Comparison of ENCODE assay signal across 8 mouse cellular contexts in the genomic region with DNA sequence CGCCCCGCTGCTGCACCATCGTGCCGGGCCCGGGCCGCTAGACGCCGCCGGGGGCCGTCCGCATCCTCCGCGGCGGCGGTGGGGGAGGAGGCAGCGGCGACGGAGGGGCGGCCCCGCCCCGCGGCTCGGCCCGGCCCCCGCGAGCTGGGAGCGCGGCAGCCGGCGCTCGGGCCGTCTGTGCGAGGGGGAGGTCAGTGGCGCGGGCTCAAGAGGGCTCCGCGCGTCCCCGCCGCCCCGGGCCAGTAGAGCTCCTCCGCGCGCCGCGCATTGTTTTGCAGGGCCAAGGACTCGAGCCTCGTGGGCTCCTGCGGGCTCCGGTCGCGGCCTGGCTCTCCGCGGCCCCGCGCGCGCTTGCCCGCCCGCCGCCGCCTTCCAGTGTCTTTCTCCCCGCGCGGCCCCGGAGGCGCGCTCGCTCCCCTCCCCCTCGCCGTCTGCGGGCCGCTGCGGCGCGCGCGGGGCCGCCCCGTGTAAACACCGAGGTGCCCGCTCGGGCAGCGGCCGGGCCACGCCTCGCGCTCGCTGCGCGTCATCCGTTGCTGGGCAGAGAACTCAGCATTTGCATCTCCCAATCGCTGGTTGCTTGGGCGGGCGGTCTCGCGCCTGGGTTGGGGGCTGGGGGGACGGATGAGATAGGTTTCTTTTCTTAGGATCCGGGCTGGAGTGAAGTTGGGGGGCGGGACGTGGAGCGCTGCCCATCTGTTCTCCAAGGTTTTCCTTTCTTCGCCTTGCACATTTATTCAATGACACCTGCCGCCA. TPM values are rescaled to one million over a fixed set of nuclear protein-coding genes. Genes with fewer than 3 reads are reported as not detected.
DNase-seq lines count a peak whose midpoint lies in the region; ATAC-seq and TF ChIP-seq lines count a peak whose summit lies in the region.

Gene Sox12, minus strand, starts transcription at position 384 of the 756 bp plus-strand sequence.

- no peaks in the 10 kb centered on the region for H3K9me3 ChIP-seq in heart, embryonic 13.5 days
- no peaks in the 10 kb centered on the region for H3K9me3 ChIP-seq in kidney, postnatal 0 days (replicated peaks; ENCODE audit: low read length)
- H3K9me3 ChIP-seq in liver, embryonic 11.5 days (ENCODE audit: control insufficient read depth, low read length) = no peaks in the 10 kb centered on the region

- peak; percentile 96 for DNase-seq in CD4-positive, CD25-positive, alpha-beta regulatory T cell, adult 2 months (ENCODE audit: low read depth, low spot score)
- DNase-seq in kidney, postnatal 0 days (ENCODE audit: low spot score) = peak; percentile 94
- peak; percentile 95 for DNase-seq in liver, embryonic 11.5 days (ENCODE audit: low spot score)
- peak; percentile 95 to 99 for DNase-seq in spleen, postnatal 4 days (ENCODE audit: low spot score in 2 of 2)

- H3K27me3 ChIP-seq in heart, embryonic 13.5 days (replicated peaks) = no peaks in the 10 kb centered on the region
- no peaks in the 10 kb centered on the region for H3K27me3 ChIP-seq in kidney, postnatal 0 days (ENCODE audit: insufficient read depth, low read length)
- H3K27me3 ChIP-seq in liver, embryonic 11.5 days (replicated peaks; ENCODE audit: control insufficient read depth, insufficient read depth, low read length) = no peaks in the 10 kb centered on the region
- no peaks in the 10 kb centered on the region for H3K27me3 ChIP-seq in myocyte (ENCODE audit: control insufficient read depth, insufficient read depth, insufficient read length)

- no peaks in the 10 kb centered on the region for H3K4me1 ChIP-seq in brown adipose tissue, adult 24 weeks (ENCODE audit: control insufficient read depth, insufficient read depth, insufficient read length, low read length)
- peaks cover 45% of the 10 kb centered on the region for H3K4me1 ChIP-seq in heart, embryonic 13.5 days
- peaks cover 15% of the 10 kb centered on the region; the same call in 1 of the 2 replicates for H3K4me1 ChIP-seq in kidney, postnatal 0 days (replicated peaks; ENCODE audit: insufficient read depth, low read length)
- H3K4me1 ChIP-seq in liver, embryonic 11.5 days (replicated peaks; ENCODE audit: control insufficient read depth, insufficient read depth, low read length) = peaks cover 40% of the 10 kb centered on the region

- H3K79me2 ChIP-seq in myocyte (ENCODE audit: control insufficient read depth, insufficient read depth) = no peaks in the 10 kb centered on the region

- peaks cover 19% of the 10 kb centered on the region for H3K36me3 ChIP-seq in heart, embryonic 13.5 days
- no peaks in the 10 kb centered on the region for H3K36me3 ChIP-seq in kidney, postnatal 0 days (ENCODE audit: insufficient read depth, low read length)
- H3K36me3 ChIP-seq in liver, embryonic 11.5 days (ENCODE audit: control insufficient read depth, insufficient read depth, low read length) = no peaks in the 10 kb centered on the region
- H3K36me3 ChIP-seq in myocyte (ENCODE audit: control insufficient read depth, insufficient read depth) = no peaks in the 10 kb centered on the region

- peak within 1 kb of the TSS; percentile 52 for H3ac ChIP-seq in myocyte (ENCODE audit: control insufficient read depth, insufficient read length)

- H3K9ac ChIP-seq in heart, embryonic 13.5 days = peak within 1 kb of the TSS; percentile 97
- H3K9ac ChIP-seq in kidney, postnatal 0 days (ENCODE audit: low read depth, low read length) = peak within 1 kb of the TSS; percentile 96
- peak within 1 kb of the TSS; percentile 76 for H3K9ac ChIP-seq in liver, embryonic 11.5 days (ENCODE audit: low read depth, low read length)

- peak within 1 kb of the TSS; percentile 90 for H3K4me2 ChIP-seq in heart, embryonic 13.5 days
- peak within 1 kb of the TSS; percentile 95 for H3K4me2 ChIP-seq in kidney, postnatal 0 days (ENCODE audit: low read length)
- H3K4me2 ChIP-seq in liver, embryonic 11.5 days = peak within 1 kb of the TSS; percentile 99
- peak within 1 kb of the TSS; percentile 100 for H3K4me2 ChIP-seq in myocyte (ENCODE audit: low read depth)

- TF ChIP-seq POLR2A in myocyte (IDR thresholded peaks at IDR 0.05; ENCODE audit: insufficient read length, low read depth) = peak; percentile 53

- peak within 1 kb of the TSS; percentile 68 for H3K4me3 ChIP-seq in brown adipose tissue, adult 24 weeks (ENCODE audit: insufficient read depth, low read depth, low read length)
- peak within 1 kb of the TSS; percentile 89 for H3K4me3 ChIP-seq in heart, embryonic 13.5 days
- peak within 1 kb of the TSS; percentile 90 for H3K4me3 ChIP-seq in kidney, postnatal 0 days (replicated peaks; ENCODE audit: low read depth, low read length)
- peak within 1 kb of the TSS; percentile 74 for H3K4me3 ChIP-seq in liver, embryonic 11.5 days (ENCODE audit: low read depth, low read length)
- peak within 1 kb of the TSS; percentile 64 for H3K4me3 ChIP-seq in myocyte

- ATAC-seq in erythroid progenitor cell, adult 5-6 weeks (replicated peaks; ENCODE audit: low FRiP score, poor library complexity, severe bottlenecking) = peak; percentile 71
- ATAC-seq in heart, embryonic 13.5 days (ENCODE audit: extremely low read depth, insufficient number of reproducible peaks, low FRiP score, low TSS enrichment) = peak; percentile 48
- peak; percentile 55 for ATAC-seq in kidney, postnatal 0 days (replicated peaks; ENCODE audit: low FRiP score, low read depth)
- ATAC-seq in liver, embryonic 11.5 days (replicated peaks; ENCODE audit: low FRiP score) = peak; percentile 63

- no peak within 1 kb of the TSS for H3K27ac ChIP-seq in brown adipose tissue, adult 24 weeks (replicated peaks; ENCODE audit: low read depth, low read length)
- peak within 1 kb of the TSS; percentile 99 for H3K27ac ChIP-seq in heart, embryonic 13.5 days (replicated peaks)
- H3K27ac ChIP-seq in kidney, postnatal 0 days = peak within 1 kb of the TSS; percentile 99
- peak within 1 kb of the TSS; percentile 100 for H3K27ac ChIP-seq in liver, embryonic 11.5 days (ENCODE audit: low read depth, low read length)

- no peak for TF ChIP-seq CTCF in kidney, postnatal 0 days (IDR thresholded peaks at IDR 0.05; ENCODE audit: low read depth)

- WGBS in heart, embryonic 13.5 days = under 1% methylated on average over 66 of the region's 104 CpGs
- WGBS in kidney, postnatal 0 days = 0% methylated on average over 43 of the region's 104 CpGs
- under 1% methylated on average over 89 of the region's 104 CpGs for WGBS in liver, embryonic 11.5 days

TF ChIP-seq in myocyte, 11 proteins besides CTCF, POLR2A, EP300 and RAD21:
- TF ChIP-seq MYOD1 (IDR thresholded peaks at IDR 0.05; ENCODE audit: control insufficient read depth in 1 of 3, insufficient read length in 2 of 3, low read depth in 2 of 3) (no peak), POLR2AphosphoS2 (IDR thresholded peaks at IDR 0.05; ENCODE audit: insufficient read length, low read depth) (no peak), USF1 (IDR thresholded peaks at IDR 0.05; ENCODE audit: low read depth) (no peak), CEBPB (IDR thresholded peaks at IDR 0.05; ENCODE audit: insufficient read depth, poor library complexity, severe bottlenecking) (no peak), REST (IDR thresholded peaks at IDR 0.05; ENCODE audit: insufficient read depth, insufficient read length) (no peak), MYOG (IDR thresholded peaks at IDR 0.05; ENCODE audit: control insufficient read depth in 1 of 3, insufficient read depth in 1 of 3, insufficient read length in 2 of 3, low read depth in 2 of 3) (no peak), TCF3 (IDR thresholded peaks at IDR 0.05; ENCODE audit: insufficient read length, low read depth) (no peak), E2F4 (IDR thresholded peaks at IDR 0.05; ENCODE audit: insufficient read depth) (no peak), SRF (IDR thresholded peaks at IDR 0.05; ENCODE audit: control insufficient read depth, insufficient read length, low read depth) (no peak), MAX (IDR thresholded peaks at IDR 0.05; ENCODE audit: low read depth) (no peak), TCF12 (IDR thresholded peaks at IDR 0.05; ENCODE audit: insufficient read depth, poor library complexity, severe bottlenecking) (no peak)

RNA-seq across cellular contexts. Expression of gene Sox12, which starts in this region (rescaled TPM):
- polyA plus RNA-seq in brown adipose tissue, adult 24 weeks (2012; ENCODE audit: insufficient read depth, insufficient read length, missing spikeins) = 0.46 and 0.99 TPM in 2 replicates
- 4.0 and 4.2 TPM in 2 replicates for total RNA-seq in erythroid progenitor cell, adult 5-6 weeks (2015; ENCODE audit: low replicate concordance)
- 0.39 and 0.83 TPM in 2 replicates for total RNA-seq in erythroid progenitor cell, adult 5-6 weeks (2017; ENCODE audit: low replicate concordance)
- 8.0 and 8.2 TPM in 2 replicates for polyA plus RNA-seq in heart, embryonic 13.5 days (2015; fragmentation: Nextera tagmentation; extraction: Ambion mirVana)
- 8.2 and 9.2 TPM in 2 replicates for polyA plus RNA-seq in kidney, postnatal 0 days (2015; fragmentation: Nextera tagmentation; extraction: Ambion mirVana)
- polyA plus RNA-seq in liver, embryonic 11.5 days (2014; fragmentation: Nextera tagmentation; extraction: Ambion mirVana) = 8.5 and 9.8 TPM in 2 replicates
- polyA plus RNA-seq in myocyte (2012; fragmentation: generic; extraction: Trizol) = 7.8 TPM
